Mouse (Mus musculus) limb, embryonic 12.5 days (tissue): ENCODE measurements around the gene Olfr773. TPM values are rescaled to one million over a fixed set of nuclear protein-coding genes. Genes with fewer than 3 reads are reported as not detected.
"Not testable (repeated sequence)": the region's sequence is repeated elsewhere in the genome, so short reads cannot be mapped to it uniquely, and the experiment has no call there.

ENCODE experiments used
- ATAC-seq: fragments of 200-750 bp; cut with Nextera tagmentation; 2 replicates; pipeline ENCODE4 v1.8.0; 2017; ENCODE audit warnings: low read depth, moderate TSS enrichment; ENCODE audit not compliant: insufficient number of reproducible peaks, insufficient read depth, low FRiP score, low TSS enrichment
- H3K27ac ChIP-seq: fragments of 300-500 bp; sonication (generic); 2 replicates; pipeline ENCODE4 v1.5.1; 2016; ENCODE audit warnings: mild to moderate bottlenecking, moderate library complexity
- H3K27me3 ChIP-seq: fragments of 300-500 bp; sonication (generic); 2 replicates; pipeline ENCODE4 v1.6.1; 2016; ENCODE audit warnings: mild to moderate bottlenecking, moderate library complexity
- H3K36me3 ChIP-seq: fragments of 300-500 bp; sonication (generic); 2 replicates; pipeline ENCODE4 v1.6.1; 2016; ENCODE audit warnings: mild to moderate bottlenecking, moderate library complexity
- H3K4me1 ChIP-seq: fragments of 300-500 bp; sonication (generic); replicated peaks from 2 replicates; pipeline ENCODE4 v1.6.1; 2016
- H3K4me2 ChIP-seq: fragments of 300-500 bp; sonication (generic); 2 replicates; pipeline ENCODE4 v1.6.1; 2016; ENCODE audit warnings: mild to moderate bottlenecking, moderate library complexity
- H3K4me3 ChIP-seq: fragments of 300-500 bp; sonication (generic); replicated peaks from 2 replicates; pipeline ENCODE4 v1.5.1; 2016; ENCODE audit warnings: mild to moderate bottlenecking
- H3K9ac ChIP-seq: fragments of 300-500 bp; sonication (generic); replicated peaks from 2 replicates; pipeline ENCODE4 v1.6.1; 2016; ENCODE audit warnings: mild to moderate bottlenecking, moderate library complexity
- H3K9me3 ChIP-seq: fragments of 300-500 bp; sonication (generic); 2 replicates; pipeline ENCODE4 v1.6.1; 2016; ENCODE audit warnings: mild to moderate bottlenecking, moderate library complexity
- WGBS: fragments of 180-500 bp; shearing (Covaris S2); methylation state at CpG from one replicate; pipeline ENCODE4 v1.1.7; 2016; 5-methylcytosine and 5-hydroxymethylcytosine counted together
- polyA plus RNA-seq: library from polyadenylated mRNA; unstranded; fragments of >200 nt; fragmentation: Nextera tagmentation; extraction: Ambion mirVana; gene quantifications from 2 replicates; pipeline ENCODE4 v1.2.1, GENCODE M21; 2016

Gene Olfr773
- not detected in 2 replicates for polyA plus RNA-seq

DNA sequence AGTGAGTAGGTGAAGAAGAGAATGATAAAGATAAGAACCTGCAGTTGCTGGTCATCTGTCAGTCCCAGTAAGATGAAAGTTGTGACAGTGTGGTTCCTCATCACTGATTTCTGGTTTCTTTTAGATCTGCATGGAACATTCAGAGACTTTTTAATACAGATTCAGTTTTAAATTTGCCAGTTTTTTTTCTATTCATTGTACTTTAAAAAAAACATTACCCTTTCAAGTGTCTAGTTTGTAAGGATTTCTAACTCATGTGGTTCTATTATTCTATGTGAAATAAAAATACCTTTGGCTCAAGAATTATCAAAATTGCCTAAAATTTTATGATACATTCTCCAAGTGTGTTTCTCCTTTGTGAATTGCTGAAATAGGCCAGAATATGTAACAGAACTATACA is at the start of gene Olfr773:
Gene Olfr773 (minus strand): TSS at position 101 of the 400 bp plus-strand sequence.
- H3K36me3 ChIP-seq, H3K4me3 ChIP-seq, H3K27me3 ChIP-seq, ATAC-seq, H3K9ac ChIP-seq, H3K9me3 ChIP-seq, H3K4me1 ChIP-seq, H3K4me2 ChIP-seq, H3K27ac ChIP-seq: not testable (repeated sequence)

DNA sequence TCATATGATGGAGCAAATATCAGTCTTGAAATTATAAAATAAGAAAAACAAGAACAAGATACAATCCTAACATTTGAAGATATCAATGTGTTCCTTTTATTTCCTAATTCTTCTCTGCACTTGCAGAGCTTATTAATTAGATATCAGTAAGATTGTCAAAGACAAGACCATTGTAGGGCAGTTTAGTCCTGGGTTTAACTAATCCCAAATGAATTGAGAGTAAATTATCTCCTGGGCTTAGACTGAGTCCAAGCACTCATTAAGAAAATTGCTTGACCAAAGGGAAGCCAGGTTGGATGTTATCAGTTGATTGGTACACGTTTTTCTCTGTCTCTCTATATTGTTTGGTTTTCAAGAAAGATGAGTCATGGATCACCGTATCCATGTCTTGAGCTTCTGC is 48.7 kb upstream of the Olfr773 start, which contains the start of gene Olfr774:
Gene Olfr774 (plus strand): TSS at position 301 of the 400 bp plus-strand sequence.
- no peak within 1 kb of the TSS for H3K4me3 ChIP-seq
- H3K27ac ChIP-seq = no peak within 1 kb of the TSS
- no peaks in the 10 kb centered on the region for H3K27me3 ChIP-seq
- no peak for ATAC-seq
- 69% methylated on average over 2 of the region's 2 CpGs for WGBS
- H3K9me3 ChIP-seq = 0 out of 2 replicates have a peak, but pooled peaks cover 3% of the 10 kb centered on the region
- no peak within 1 kb of the TSS for H3K4me2 ChIP-seq
- no peaks in the 10 kb centered on the region for H3K36me3 ChIP-seq
- H3K9ac ChIP-seq = no peak within 1 kb of the TSS
- H3K4me1 ChIP-seq = no peaks in the 10 kb centered on the region

DNA sequence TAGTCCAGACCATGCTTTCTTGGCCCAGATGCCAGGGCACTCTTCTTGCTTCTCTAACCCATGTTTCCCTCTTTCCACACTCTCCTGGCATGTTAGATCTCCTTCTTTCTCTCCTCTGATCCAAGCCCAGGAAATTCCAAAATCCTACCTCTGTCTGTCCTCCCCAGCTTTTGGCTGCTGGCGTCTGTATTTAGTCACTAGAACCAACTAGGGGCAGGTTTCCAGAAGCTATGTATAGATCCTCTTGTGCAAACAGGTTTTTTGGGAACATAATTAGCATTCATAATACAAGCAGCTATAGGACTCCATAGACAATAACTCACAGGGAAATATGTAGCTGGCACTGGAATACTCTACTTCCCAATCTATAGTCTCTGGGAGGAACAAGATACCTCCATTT is 43.5 kb upstream of the Olfr773 start:
- Histone ChIP-seq H3K27me3 (no peaks in the 10 kb centered on the region), H3K36me3 (no peaks in the 10 kb centered on the region), H3K9me3 (0 out of 2 replicates have a peak, but pooled peaks cover 3% of the 10 kb centered on the region), H3K4me3 (no peak overlapping the region), H3K4me1 (no peaks in the 10 kb centered on the region), H3K4me2 (no peak overlapping the region), H3K27ac (no peak overlapping the region), H3K9ac (no peak overlapping the region)
- no peak for ATAC-seq
- WGBS = 82% methylated on average over 1 of the region's 1 CpGs

DNA sequence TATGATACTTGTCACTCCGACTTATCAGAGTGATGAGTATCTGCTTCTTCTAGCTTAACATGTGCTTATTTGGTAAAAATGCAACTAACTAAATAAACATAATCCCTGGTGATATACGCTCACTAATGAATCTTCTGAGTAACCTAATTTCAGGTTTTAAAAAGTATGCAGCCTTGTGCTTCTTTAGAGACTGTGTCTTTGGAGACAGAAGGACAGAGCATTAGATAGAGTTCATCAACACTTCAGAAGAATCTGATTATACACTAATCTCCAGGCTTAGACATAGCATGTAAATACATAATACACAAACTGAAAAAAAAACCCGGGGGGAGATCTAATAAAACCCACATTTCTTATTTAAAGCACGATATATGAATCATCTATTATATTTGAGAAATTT is 9.4 kb downstream of the Olfr773 start, which contains the start of gene Olfr772:
Gene Olfr772 (minus strand): TSS at position 101 of the 400 bp plus-strand sequence.
- H3K4me1 ChIP-seq, H3K4me2 ChIP-seq, H3K9me3 ChIP-seq, ATAC-seq, H3K4me3 ChIP-seq, H3K9ac ChIP-seq, H3K27me3 ChIP-seq, H3K36me3 ChIP-seq, H3K27ac ChIP-seq: not testable (repeated sequence)
- 90% methylated on average over 4 of the region's 4 CpGs for WGBS

DNA sequence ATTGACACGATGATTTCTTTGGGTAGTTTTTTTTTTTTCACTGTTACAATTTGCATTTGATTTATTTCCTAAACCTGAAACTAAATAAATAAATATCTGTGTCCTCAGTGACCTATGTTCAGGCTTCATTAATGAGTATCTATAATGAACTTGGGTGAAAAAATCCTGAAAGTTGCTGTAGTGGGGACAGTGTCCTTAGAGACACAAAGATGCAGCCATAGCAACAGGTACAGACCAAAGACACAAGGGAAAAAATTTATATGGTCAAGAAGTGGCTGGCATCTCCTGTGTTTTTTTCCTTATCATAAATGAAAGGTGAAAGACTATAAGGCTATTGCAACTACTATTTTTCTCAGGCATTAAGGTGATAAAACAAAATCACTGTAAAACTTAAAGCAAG is 22.6 kb downstream of the Olfr773 start, which contains the start of gene Olfr771:
Gene Olfr771 (minus strand): TSS at position 101 of the 400 bp plus-strand sequence.
- ATAC-seq = no peak
- WGBS = 82% methylated on average over 1 of the region's 1 CpGs

DNA sequence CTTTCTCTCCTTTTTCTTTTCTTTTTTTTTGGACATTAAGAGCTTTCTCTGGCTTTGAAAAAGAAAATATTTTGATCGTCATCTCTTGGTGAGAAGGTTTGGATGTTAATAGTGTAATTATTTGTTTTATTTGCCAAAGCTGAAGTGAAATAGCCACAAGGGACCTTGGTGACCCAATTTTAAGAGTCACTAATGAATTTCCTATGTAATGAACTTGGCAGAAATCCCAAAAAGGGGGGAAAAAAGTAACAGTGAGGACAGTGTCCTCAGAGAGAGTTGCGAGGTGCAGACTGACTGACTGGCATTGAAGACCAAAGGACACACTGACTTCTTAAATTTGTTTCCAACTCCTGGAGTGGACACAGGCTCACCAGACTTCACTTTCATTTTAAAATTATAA is 48.3 kb downstream of the Olfr773 start, which contains the start of gene Olfr770:
Gene Olfr770 (minus strand): TSS at position 101 of the 400 bp plus-strand sequence.
- ATAC-seq = no peak
- H3K4me3 ChIP-seq = no peak within 1 kb of the TSS
- no peak within 1 kb of the TSS for H3K9ac ChIP-seq
- no peaks in the 10 kb centered on the region for H3K9me3 ChIP-seq
- H3K36me3 ChIP-seq = no peaks in the 10 kb centered on the region
- H3K27ac ChIP-seq = no peak within 1 kb of the TSS
- WGBS = 72% methylated on average over 2 of the region's 2 CpGs
- no peak within 1 kb of the TSS for H3K4me2 ChIP-seq
- no peaks in the 10 kb centered on the region for H3K4me1 ChIP-seq
- H3K27me3 ChIP-seq = no peaks in the 10 kb centered on the region

More for the DNA sequence above, 22.6 kb downstream of the Olfr773 start, which contains the start of gene Olfr771:
- H3K36me3 ChIP-seq = no peaks in the 10 kb centered on the region
- no peak within 1 kb of the TSS for H3K27ac ChIP-seq
- H3K4me2 ChIP-seq = no peak within 1 kb of the TSS
- no peak within 1 kb of the TSS for H3K9ac ChIP-seq
- no peak within 1 kb of the TSS for H3K4me3 ChIP-seq
- no peaks in the 10 kb centered on the region for H3K4me1 ChIP-seq
- H3K9me3 ChIP-seq = no peaks in the 10 kb centered on the region
- H3K27me3 ChIP-seq = no peaks in the 10 kb centered on the region

Other genes with a start within 250 kb of the Olfr773 start
- not detected in 2 replicates for gene Mettl7b, start 226.4 kb downstream of the Olfr773 start, polyA plus RNA-seq
- gene Olfr9, start 198.0 kb downstream of the Olfr773 start, polyA plus RNA-seq = not detected in 2 replicates
- not detected in 2 replicates for gene Olfr763, start 176.6 kb downstream of the Olfr773 start, polyA plus RNA-seq
- gene Olfr764-ps1, start 147.5 kb downstream of the Olfr773 start, polyA plus RNA-seq = not detected in 2 replicates
- not detected in 2 replicates for gene Olfr765, start 137.4 kb downstream of the Olfr773 start, polyA plus RNA-seq
- not detected in 2 replicates for gene Olfr766-ps1, start 118.4 kb downstream of the Olfr773 start, polyA plus RNA-seq
- not detected in 2 replicates for gene Olfr767, start 104.5 kb downstream of the Olfr773 start, polyA plus RNA-seq
- gene Olfr768, start 88.0 kb downstream of the Olfr773 start, polyA plus RNA-seq = not detected in 2 replicates
- gene Olfr769, start 69.6 kb downstream of the Olfr773 start, polyA plus RNA-seq = not detected in 2 replicates
- gene Olfr770, start 48.4 kb downstream of the Olfr773 start, polyA plus RNA-seq = not detected in 2 replicates
- not detected in 2 replicates for gene Olfr771, start 22.7 kb downstream of the Olfr773 start, polyA plus RNA-seq
- not detected in 2 replicates for gene Olfr772, start 9.5 kb downstream of the Olfr773 start, polyA plus RNA-seq
- not detected in 2 replicates for gene Olfr774, start 48.8 kb upstream of the Olfr773 start, polyA plus RNA-seq
- not detected in 2 replicates for gene Olfr775, start 61.0 kb upstream of the Olfr773 start, polyA plus RNA-seq
- not detected in 2 replicates for gene Olfr776, start 71.7 kb upstream of the Olfr773 start, polyA plus RNA-seq
- not detected in 2 replicates for gene Olfr777, start 84.1 kb upstream of the Olfr773 start, polyA plus RNA-seq
- not detected in 2 replicates for gene Olfr780, start 130.7 kb upstream of the Olfr773 start, polyA plus RNA-seq
- gene Olfr781, start 141.4 kb upstream of the Olfr773 start, polyA plus RNA-seq = not detected in 2 replicates
- not detected in 2 replicates for gene Olfr782, start 161.4 kb upstream of the Olfr773 start, polyA plus RNA-seq
- gene Olfr784, start 196.7 kb upstream of the Olfr773 start, polyA plus RNA-seq = 0.09 TPM in 2 replicates
- not detected in 2 replicates for gene Olfr785, start 218.0 kb upstream of the Olfr773 start, polyA plus RNA-seq
- gene Olfr786, start 239.9 kb upstream of the Olfr773 start, polyA plus RNA-seq = not detected in 2 replicates